Mouse (Mus musculus) T-helper 1 cell (primary cell): ENCODE measurements around the gene Camkmt.

Experiments used
- in situ Hi-C: fragments of 300-600 bp; cut with MboI, MseI; formaldehyde crosslinking; loops from one replicate; pipeline ENCODE4 v1.15.1; 2025; ENCODE audit warnings: high pct_unique_total_duplicates

Camkmt gene

DNA sequence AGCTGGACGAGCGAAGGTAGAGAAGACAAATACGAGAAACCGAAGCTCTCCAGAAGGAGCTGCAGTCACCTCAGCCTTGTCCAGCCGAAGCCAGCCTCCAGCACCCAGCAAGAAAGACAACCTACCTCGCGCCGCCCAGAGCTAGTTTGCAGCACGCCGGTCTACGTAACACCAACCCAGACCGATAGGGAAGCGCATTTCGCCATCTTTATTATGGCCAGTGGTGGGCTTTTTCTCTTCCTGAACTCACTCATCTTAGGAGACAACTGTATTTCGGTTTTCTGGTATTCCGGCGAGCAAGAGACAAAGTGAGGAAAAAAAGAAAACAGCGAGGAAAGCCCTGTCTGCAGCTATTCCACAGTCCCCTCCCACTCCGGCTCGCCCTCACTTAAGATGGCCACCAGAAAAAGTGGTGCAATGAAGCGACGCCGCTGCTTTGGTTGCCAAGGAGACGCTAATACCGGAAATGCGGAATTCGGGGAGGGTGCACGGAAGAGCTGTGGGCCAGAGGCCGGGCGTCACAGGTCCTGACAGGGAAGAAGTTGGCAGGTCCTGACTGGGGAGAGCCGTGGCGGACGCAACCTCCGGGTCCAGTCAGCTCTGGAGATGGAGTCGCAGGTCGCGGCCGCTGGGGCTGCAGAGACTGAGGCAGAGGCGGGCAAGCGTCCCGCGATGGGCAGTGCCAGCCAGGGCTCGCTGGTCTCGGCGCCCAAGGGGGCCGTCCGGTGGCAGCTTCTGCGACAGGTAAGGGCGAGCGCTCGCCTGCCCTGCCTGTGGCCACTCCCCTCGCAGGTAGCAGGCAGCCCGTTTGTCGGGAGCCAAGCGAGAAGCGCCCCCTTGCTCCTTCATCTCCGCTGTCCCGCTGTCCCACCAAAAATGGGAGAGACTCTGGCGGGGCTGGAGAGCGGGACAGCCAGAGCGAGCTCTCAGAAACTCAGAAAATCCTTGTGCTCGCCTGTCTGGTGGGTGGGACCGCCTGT is at the start of gene Camkmt, which contains the start of gene Prepl:
Gene Camkmt, plus strand, starts transcription at position 433 of the 980 bp plus-strand sequence.
Gene Prepl, minus strand, starts transcription at position 122 of the 980 bp plus-strand sequence.
- in situ Hi-C loops: loop anchor here (10.0 kb wide), 1 partner anchor 126 kb away; no protein-coding TSS in a partner anchor

DNA sequence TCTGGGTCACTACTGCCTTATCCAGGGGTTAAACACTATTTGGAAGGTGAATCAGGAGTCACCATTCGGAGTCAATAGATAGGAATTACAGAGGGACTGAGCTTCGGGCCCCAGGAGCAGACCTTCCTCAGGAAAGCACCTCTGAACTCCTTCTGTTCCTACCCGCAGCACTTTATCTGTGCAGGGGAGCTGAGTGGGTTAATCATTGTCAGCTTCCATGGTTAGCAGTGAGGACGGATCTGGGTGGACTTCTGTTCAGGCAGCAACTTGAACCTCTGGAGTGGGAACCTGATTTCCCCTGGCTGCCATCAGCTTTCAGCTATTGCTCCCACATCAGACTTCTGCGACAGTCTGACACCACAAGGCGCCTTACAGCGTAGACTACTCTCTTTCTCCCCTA is 49.4 kb upstream of the Camkmt start:
- in situ Hi-C loops: no loop called here

DNA sequence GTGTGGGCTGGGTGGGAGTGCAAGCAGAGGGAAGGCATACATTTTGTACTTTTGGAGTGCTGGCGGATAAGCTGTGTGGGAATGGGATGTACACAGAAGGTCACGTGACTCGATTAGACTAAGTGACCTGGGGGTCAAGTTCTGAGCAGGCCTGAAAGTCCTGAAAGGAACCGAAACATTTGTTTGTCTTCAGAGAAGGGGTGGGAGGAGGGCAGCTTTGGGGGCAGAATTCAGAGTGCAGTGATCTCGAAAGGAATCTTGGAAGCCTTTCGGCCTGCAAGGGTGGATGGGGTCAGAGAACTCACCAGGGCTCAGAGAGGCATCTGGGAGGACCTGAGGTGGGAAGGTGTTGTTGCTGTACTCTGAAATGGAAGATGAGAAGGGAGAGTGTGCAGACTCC is 47.9 kb upstream of the Camkmt start:
- in situ Hi-C loops: no loop called here

DNA sequence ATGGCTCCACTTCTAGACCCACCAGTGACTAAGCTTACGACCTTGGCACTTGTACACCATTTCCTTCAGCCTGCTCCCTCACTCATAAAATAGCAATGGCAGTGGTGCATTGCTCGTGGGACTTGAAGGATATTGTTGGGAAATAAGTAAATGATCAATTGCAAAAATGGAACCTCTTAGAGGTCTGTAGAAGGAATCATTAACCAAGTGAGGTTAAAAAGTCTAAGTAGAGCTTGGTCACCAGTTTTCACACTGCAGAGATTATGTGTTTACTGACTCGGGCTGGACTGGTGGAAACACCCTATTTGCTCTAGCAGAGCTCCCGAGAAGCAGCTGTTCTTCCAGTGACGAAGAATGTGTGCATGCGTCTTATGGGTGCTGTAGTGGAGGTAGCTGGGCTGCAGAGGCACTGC is 46.9 kb upstream of the Camkmt start:
- in situ Hi-C loops: no loop called here

DNA sequence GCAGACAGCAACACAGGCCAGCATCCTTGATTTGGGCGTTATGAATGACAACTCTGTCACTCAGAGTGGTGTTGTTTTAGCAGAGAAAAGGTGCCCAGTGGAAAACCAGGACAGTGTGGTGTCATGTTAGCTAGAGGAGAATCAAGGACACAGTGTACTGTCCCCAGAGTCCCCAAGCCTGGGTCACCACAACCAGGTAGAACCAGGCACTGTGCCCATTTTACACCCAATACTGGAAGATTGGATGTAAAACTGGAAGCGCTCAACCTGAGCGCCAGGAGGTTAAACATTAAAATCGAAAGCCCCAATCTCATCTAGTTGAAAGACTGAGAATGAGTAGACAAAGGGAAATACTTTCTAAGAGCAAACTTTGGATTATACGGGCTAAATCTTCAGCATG is 45.9 kb upstream of the Camkmt start:
- in situ Hi-C loops: no loop called here

DNA sequence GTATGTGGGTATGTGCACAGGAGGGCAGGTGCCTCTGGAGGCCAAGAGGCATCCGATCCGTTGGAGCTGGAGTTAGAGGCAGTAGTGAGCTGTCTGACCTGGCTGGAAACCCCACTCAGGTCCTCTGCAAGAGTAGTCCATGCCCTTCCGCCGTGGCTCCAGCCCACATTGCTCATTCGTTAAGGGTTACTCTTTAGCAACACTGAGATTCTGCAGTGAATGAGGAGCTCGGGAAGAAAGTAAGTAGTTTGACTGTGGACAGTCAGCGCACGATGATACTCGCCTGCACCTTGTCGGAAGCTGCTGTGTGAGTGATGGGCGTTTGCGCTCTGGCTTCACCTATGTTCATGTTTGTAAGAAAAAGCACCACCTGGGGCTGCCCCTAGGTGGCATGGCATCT is 45.2 kb upstream of the Camkmt start:
- in situ Hi-C loops: no loop called here

DNA sequence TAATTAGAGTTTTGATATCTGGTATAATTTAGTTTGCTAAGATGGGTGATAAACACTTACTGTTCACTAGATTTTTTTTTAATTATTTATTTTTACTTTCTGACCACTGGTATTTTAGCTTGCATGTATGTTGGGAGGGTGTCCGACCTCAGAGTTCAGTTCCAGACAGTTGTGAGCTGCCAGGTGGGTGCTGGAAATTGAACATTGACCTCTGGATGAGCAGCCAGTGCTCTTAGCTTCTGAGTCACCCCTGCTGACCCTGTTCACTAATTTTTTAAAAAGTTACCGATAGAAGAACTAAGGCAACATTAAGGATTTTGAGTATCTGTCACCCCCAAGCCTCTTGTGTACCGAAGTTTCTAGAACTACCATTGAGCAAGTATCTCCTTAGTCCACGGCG is 42.0 kb upstream of the Camkmt start:
- in situ Hi-C loops: no loop called here

DNA sequence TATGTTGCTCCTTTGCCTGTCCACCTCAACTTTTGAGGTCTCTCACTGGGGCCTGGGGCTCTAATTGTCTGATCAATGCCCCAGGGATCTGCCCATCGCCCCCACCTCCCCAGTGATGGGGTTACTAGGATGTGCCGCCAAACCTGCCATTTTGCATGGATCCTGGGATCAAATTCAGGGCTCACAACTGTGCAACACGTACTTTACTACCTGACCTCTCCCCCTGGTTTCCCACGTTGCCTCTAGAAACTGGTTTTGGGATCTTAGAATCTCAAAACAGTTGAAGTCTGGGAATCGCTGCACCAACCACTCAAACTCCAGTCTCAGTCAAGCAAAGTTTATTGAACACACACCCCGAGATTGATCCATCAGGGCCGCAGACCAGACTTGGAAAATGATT is 32.1 kb upstream of the Camkmt start:
- in situ Hi-C loops: no loop called here

DNA sequence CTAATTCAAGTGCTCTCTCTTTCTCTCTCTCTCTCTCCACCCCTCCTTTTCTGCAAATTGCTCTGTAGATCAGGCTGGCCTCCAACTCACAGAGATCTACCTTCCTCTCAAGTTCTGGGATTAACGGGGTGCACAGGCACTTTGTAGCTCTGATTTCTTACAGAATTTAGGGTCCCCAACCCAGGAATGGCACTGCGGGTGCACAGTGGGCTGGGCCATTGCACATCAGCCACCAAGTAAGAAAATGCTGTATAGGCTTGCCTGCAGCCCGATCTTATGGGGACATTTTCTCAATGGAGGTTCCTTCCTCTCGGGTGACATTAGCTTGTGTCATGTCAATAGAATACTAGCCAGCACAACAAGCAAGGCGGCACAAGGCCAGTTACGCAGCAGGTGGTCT is 31.2 kb upstream of the Camkmt start:
- in situ Hi-C loops: no loop called here

DNA sequence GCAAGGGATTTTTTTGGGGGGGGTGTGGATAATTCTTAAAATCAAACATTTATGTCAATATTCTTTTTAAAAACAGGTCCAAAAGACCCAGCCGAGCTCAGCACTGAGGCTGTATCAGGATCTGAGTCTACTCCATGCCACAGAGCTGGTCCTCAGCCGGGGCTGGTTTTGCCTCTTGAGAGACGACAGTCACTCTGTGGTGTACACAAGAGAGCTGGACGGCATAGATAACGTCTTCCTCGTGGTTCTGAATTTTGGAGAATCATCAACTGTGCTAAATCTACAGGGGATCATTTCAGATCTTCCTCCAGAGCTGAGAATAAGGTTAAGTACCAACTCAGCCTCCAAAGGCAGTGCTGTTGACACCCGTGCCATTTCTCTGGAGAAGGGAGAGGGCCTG is 26.8 kb upstream of the Camkmt start:
- in situ Hi-C loops: no loop called here

DNA sequence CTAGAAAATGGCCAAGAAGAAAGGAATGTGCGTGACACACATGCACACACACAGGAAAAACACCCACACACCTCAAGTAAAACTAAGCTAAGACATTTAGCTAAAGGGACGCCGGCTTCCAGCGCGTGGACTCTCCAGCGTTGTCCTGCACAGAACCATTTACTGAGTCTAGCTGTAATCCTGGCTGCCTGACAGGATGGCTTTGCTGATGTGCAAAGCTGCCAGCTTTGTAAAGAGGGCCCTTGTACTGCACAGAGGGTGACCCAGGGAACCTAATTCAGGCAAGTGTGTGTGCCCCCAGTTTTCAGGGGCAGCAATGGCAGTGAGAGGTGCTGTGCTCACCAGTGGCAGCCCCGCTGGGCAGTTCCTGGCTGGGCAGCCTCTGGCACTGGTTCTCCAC is 23.0 kb upstream of the Camkmt start:
- in situ Hi-C loops: no loop called here

DNA sequence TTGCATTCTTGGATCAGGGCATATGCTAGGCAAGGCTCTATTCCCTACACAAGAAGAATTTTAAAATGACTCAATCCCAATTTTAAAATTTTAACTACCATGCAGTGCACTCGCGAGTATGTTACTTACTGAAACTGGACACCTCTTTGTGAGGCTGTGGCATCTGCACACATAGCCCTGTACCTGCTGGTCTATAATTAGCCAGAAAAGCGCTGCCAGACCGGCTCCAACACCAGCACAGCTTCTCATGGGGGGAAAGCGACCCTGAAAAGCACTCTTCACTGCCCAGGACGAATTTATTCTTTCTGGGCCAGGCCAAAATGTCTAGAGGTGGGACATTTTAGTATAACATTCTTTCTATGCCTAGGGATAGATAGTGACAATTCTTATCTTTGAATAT is 19.7 kb upstream of the Camkmt start:
- in situ Hi-C loops: no loop called here

DNA sequence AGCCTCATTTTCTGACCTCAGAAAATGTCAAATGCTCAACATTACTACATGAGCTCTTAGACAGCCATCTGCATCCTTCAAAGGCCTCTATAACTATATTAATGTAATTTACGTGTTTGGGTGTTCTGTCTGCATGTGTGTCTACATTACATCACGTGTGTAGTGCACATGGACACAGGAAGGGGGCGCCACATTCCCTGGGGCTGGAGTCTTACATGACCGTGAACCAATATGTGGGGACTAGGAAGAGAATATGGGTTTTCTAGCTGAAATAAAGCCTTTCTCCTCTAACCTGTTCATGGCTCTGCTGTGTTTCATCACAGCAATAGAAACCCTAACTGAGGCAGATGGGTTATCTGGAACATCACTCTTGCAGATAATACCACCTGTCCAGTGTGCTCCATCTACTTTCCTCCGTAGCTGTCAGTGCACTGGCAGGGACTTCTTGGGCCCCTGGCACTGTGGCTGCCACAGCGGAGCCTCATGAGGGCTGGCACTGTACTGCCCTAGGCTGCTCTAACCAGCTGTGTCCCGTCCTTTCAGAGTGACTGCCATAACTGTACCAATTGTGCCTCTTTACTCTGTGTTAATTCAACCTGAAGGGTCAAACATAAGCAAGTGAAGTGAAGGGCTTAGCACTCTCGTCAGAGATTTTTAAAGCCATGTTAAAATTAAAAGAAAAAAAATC is 19.1 kb upstream of the Camkmt start:
- in situ Hi-C loops: no loop called here

DNA sequence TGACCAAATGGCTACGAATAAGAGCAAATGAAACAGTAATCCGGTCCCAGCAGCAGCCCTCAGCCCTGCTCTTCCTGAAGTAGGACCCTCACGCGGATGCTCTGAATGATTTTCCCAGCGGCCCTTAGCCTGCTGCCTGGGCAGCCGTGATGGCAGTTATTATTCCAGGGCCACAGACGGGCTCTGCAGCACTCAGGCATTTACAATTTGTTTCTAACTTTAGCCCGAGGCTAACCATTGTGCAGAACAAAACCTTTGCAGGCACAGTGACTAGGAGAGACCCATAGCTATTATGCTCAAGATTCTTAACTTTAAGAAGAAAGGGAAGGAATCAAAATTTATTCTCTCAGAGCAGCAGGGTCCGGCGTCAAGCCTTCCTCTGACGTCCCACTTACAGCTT is 18.0 kb upstream of the Camkmt start:
- in situ Hi-C loops: no loop called here

DNA sequence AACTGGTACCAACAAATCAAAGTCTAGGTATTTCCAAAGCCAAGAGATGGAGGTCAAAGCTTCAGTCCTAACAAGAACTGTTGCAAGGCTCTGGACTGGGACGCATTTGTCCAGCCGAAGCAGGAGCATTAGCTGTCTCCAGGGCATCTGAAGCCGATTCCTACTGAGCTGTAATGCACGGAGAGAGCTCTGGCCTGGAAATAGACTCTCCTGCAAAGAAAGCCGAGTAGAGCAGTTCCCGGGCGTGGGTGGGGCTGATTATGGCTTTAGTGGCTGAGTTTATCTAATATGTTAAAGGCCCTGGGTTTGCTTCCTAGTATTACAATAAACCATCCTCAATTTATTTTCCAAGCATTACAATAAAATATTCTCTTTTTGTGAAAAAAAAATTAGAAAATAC is 17.1 kb upstream of the Camkmt start:
- in situ Hi-C loops: no loop called here

DNA sequence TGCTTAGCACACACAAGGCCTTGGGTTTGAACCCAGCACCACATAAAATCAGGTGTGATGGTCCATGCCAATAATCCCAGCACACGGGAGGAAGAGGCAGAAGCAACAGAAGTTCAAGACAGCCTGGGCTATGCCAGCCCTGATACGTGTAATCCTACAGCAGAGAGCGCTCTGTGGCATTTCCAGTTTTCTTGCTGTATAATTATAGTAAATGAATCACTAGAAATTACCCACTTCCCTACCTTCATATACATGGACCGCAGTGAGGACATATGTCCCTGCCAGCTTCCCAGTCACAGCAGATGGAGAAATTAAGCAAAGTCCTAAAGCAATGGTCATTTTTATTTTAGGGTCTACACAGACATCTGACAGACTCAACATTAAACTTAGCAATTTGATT is 16.3 kb upstream of the Camkmt start:
- in situ Hi-C loops: no loop called here

DNA sequence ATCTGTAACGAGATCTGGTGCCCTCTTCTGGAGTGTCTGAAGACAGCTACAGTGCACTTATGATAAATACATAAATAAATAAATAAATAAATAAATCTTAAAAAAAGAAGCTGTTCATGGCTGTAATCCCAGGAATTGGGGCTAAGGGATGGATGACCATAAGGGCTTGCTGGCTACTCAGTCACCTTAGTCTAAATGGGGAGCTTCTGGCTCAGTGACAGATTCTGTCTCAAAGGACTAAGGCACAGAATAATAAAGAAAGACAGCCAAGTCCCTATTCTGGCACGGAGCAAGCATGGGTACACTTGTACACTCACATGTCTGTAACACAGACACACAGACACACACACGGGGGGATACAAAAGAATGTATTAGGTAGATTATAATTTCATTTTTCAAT is 11.1 kb upstream of the Camkmt start:
- in situ Hi-C loops: no loop called here

DNA sequence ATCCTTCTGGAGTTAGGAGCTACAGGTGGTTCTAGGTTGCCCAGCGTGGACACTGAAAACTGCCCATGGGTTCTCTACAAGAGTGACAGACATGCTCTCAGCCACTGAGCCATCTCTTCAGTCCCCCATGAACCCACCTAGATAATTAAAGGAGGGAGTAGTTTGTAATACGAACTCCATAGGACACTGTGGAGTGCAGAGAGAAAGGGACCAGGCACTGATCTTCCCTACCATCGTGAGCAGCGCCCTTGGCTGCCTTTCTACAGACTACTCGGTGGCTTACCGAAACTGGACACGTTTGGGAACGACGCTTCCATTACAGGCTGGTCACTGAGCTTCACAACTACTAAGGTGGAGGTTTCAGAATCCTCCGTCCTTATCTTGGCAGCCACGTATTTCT is 9.6 kb upstream of the Camkmt start:
- in situ Hi-C loops: no loop called here

DNA sequence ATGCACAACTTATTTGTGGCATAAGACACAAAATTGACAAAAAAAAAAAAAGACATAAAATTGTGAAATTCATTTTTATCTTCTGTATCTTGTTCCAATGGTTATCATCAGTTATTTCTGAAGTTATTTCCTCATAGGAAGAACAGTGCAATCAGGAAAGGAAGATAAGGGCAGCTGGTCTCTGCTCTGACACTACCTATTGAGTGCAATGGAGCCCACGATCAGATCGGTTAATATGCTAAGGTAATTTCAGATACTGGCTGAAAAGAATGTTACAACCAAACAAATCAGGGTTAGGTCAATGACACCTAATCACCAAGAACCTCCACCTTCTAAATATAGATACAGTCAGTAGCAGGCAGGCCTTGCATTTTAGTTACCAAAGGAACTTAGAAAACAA is 5.0 kb upstream of the Camkmt start:
- in situ Hi-C loops: loop anchor here (5.0 kb wide), 1 partner anchor 58 kb away; the partner anchor contains the start of gene Slc3a1

DNA sequence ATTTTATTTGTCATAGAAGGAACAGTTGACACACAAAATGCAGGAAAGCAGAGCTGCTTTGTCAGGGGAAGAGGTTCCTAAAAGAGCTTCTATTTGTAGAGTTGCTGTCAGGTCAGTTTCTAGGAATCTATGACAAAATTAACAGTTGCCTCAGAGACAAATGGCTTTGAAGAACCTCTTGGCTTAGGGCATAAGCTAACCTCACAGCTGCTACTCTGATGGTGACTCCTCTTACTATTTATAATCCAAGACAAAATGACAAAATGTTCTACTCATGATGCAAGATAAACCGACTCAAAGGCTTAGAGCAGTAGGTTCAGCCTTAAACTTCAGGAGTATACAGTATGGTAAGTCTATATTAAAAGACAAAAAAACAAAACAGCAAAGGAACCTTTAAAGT is 3.9 kb upstream of the Camkmt start:
- in situ Hi-C loops: loop anchor here (5.0 kb wide), 1 partner anchor 59 kb away; the partner anchor contains the start of gene Slc3a1

DNA sequence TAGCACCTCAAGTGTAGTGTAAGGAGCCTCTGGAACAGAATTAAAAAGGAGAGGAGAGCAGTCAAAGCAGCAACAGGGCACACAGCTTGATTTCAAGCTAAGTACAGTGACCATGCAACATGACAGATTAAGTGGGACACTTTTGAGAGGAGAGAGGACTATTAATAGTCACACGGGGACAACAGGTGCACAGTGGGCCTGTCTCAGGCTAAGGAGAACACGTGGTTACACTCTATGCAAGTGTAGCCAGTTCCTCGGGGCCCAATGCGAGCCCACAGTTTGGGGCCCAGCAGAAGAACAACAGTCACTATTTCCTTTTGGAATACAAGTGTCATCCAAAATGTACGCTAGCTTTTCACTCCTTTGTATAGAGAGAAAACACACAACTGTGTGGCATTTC is 2.8 kb upstream of the Camkmt start:
- in situ Hi-C loops: loop anchor here (5.0 kb wide), 1 partner anchor 60 kb away; the partner anchor contains the start of gene Slc3a1

DNA sequence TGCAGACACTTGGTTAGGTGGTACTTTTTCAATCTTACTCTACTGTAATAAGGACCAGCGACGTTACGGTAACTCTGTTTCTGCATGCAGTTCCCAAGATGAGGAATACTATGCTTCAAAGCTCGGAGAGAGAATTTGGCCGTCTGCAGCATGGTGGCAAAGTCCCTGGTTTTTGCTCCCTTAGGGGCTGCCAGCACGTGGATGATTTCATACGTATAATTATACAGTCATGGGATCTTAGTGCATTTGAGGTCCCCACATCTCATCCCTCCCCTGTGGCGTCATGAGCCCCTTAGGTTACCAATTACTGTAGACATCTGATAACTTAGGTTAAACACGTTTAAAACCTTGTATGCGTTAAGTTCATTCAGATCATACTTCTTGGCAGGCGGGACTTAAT is 2.0 kb upstream of the Camkmt start:
- in situ Hi-C loops: loop anchor here (5.0 kb wide), 1 partner anchor 61 kb away; the partner anchor contains the start of gene Slc3a1
